16 mouse cellular contexts compared by ENCODE assay signal in genomic region chr3:40200174-40200573, GRCm38 (mm10).
DNase-seq lines count a peak whose midpoint lies in the region; TF ChIP-seq lines count a peak whose summit lies in the region.
"Had no signal": no experiment of that assay in that cellular context is flagged by ENCODE, and none has a peak within 500 bp of the region (broad histone marks: within the 10 kb centered on the region; RNA-seq: fewer than 3 reads in every experiment).

No protein-coding gene starts in this region.

- H3K4me2 ChIP-seq in CH12.LX (ENCODE audit: insufficient read depth, low read depth, poor library complexity, severe bottlenecking) = peak overlapping the region; percentile 47

- H3K36me3 ChIP-seq in CH12.LX (replicated peaks in 1 of 2; ENCODE audit: control insufficient read depth in 1 of 2, insufficient read depth in 1 of 2, low read length in 1 of 2) = no peaks in the 10 kb centered on the region
- H3K36me3 ChIP-seq: G1E had no signal

- H3K9me3 ChIP-seq in CH12.LX (replicated peaks; ENCODE audit: low read length) = no peaks in the 10 kb centered on the region
- H3K9me3 ChIP-seq: G1E had no signal

- no peak overlapping the region for H3K9ac ChIP-seq in CH12.LX (ENCODE audit: insufficient read depth, low read depth)

- no peaks in the 10 kb centered on the region for H3K79me2 ChIP-seq in CH12.LX (replicated peaks; ENCODE audit: control insufficient read depth, extremely low read depth, insufficient read depth, poor library complexity, severe bottlenecking)

- dilution Hi-C loops in CH12.LX (cut with MboI; ENCODE audit: extremely low pct_ligation_motif_present, extremely low pct_unique_long_range_greater_than_20kb, low sequenced_read_pairs) = no loop called here

- TF ChIP-seq CTCF in CH12.LX (conservative IDR thresholded peaks at IDR 0.05 in 1 of 2, IDR thresholded peaks at IDR 0.05 in 1 of 2; ENCODE audit: low read depth in 2 of 2, low read length in 2 of 2) = no peak

- no peak overlapping the region for H3K4me3 ChIP-seq in CH12.LX (replicated peaks in 1 of 3; ENCODE audit: low read depth in 2 of 3, low read length in 2 of 3, poor library complexity in 1 of 3)

- H3K27ac ChIP-seq in CH12.LX (ENCODE audit: insufficient read depth, low read depth) = no peak overlapping the region

- TF ChIP-seq POLR2A in CH12.LX (IDR thresholded peaks at IDR 0.05; ENCODE audit: low read depth, low read length) = no peak

- in situ Hi-C loops in CH12.LX (cut with MboI; ENCODE audit: low pct_ligation_motif_present, low pct_unique_long_range_greater_than_20kb, low sequenced_read_pairs) = no loop called here

- TF ChIP-seq RAD21 in CH12.LX (IDR thresholded peaks at IDR 0.05; ENCODE audit: low read depth, low read length) = no peak

- peaks cover 4% of the 10 kb centered on the region in 2 experiments; a peak in 1 of 4 replicates for H3K4me1 ChIP-seq in CH12.LX (ENCODE audit: control insufficient read depth in 1 of 2, insufficient read depth in 2 of 2)

- TF ChIP-seq EP300 in CH12.LX (IDR thresholded peaks at IDR 0.05; ENCODE audit: low read length) = peak; percentile 72; the same call in 1 of the 2 replicates

- DNase-seq in CH12.LX (ENCODE audit: extremely low read depth) = peak; percentile 38
- no peak for DNase-seq in kidney, adult 18-20 months
- DNase-seq: adrenal gland, adult 2 months; adrenal gland, adult 8-10 months; adrenal gland, postnatal 10 days; adrenal gland, postnatal 14 days; adrenal gland, postnatal 25 days; adrenal gland, postnatal 36 days; B cell, adult 2 months; cerebellum, adult 11 months; cerebellum, adult 11-12 months; cerebellum, adult 18-20 months; cerebellum, adult 2 months; cerebellum, adult 8-10 months had no signal

- H3K27me3 ChIP-seq in CH12.LX (replicated peaks) = no peaks in the 10 kb centered on the region
- H3K27me3 ChIP-seq: Patski had no signal

TF ChIP-seq in CH12.LX, 34 proteins besides CTCF, POLR2A, EP300 and RAD21:
- TF ChIP-seq MAFK (IDR thresholded peaks at IDR 0.05; ENCODE audit: insufficient replicate concordance, low read length) (no peak), NRF1 (IDR thresholded peaks at IDR 0.05; ENCODE audit: low read depth, low read length) (no peak), E2F4 (IDR thresholded peaks at IDR 0.05; ENCODE audit: insufficient replicate concordance, low read depth, low read length) (no peak), JUN (IDR thresholded peaks at IDR 0.05; ENCODE audit: insufficient read depth, low read depth, low read length) (peak; percentile 63; the same call in 1 of the 2 replicates), MEF2A (IDR thresholded peaks at IDR 0.05; ENCODE audit: borderline replicate concordance, low read depth, low read length) (0 out of 2 replicates have a peak, but pooled peaks have one; percentile 8), JUND (conservative IDR thresholded peaks at IDR 0.05; ENCODE audit: low read depth, low read length) (peak; percentile 60; the same call in 1 of the 2 replicates), GABPA (IDR thresholded peaks at IDR 0.05; ENCODE audit: insufficient replicate concordance, low read depth, low read length) (no peak), MYC (IDR thresholded peaks at IDR 0.05; ENCODE audit: low read depth, low read length) (no peak; the same call in 1 of the 2 replicates), HCFC1 (IDR thresholded peaks at IDR 0.05; ENCODE audit: low read depth, low read length) (no peak), IRF4 (IDR thresholded peaks at IDR 0.05; ENCODE audit: low read depth, low read length) (peak; percentile 76), ETS1 (conservative IDR thresholded peaks at IDR 0.05; ENCODE audit: low read depth, low read length) (peak; percentile 21; the same call in 1 of the 2 replicates)
